Mouse (Mus musculus): ENCODE results near the gene Rhoh. TPM values are rescaled to one million over a fixed set of nuclear protein-coding genes. Genes with fewer than 3 reads are reported as not detected.

Gene Rhoh
- total RNA-seq, 2 experiments from 2014 or later: 0.18 to 0.29 TPM

- DNase-seq: no peak
Measured at GRCm38 (mm10) chr5:65930171-65930570, 69.2 kb downstream of the Rhoh start.

DNA sequence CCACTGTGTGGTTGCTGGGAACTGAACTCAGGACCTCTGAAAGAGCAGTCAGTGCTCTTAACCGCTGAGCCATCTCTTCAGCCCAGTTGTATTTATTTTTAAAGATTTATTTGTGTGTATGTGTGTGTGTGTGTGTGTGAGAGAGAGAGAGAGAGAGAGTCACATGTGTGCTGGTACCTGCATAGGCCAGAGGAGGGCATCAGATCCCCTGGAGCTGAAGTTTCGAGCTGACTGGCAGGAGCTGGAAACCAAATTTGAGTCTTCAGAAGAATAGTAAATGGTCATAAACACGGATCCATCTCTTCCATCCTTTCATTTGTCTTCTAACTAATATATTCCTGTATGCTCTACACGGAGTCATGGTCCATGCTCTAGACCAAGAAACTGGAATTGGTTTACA lies 72.2 kb downstream of the Rhoh start:
- no peak for DNase-seq

DNA sequence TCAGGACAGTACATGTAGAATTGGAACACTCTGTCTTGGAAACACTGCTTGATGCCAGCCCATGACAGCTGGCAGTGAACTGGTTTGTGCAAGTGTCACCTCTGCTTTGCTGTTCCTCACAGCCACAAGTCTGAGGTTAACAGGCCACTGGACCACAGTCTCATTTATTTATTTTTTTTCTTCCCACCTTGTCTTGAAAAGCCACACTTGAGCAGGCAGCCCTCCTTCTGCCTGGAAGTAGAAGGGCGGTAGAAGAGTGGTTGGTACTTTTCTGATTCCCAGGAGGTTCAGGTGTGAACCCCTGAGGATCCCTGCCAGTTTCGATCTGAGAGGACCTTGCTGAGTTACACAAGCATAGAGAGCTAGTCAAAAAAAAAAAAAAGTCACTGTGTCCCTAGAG lies 72.8 kb downstream of the Rhoh start:
- no peak for DNase-seq

GRCm38 (mm10) chr5:65934783-65935182 lies 73.8 kb downstream of the Rhoh start, which contains the start of gene Chrna9:
TSS of gene Chrna9 (plus strand) at chr5:65934921.
- no peak for DNase-seq

DNA sequence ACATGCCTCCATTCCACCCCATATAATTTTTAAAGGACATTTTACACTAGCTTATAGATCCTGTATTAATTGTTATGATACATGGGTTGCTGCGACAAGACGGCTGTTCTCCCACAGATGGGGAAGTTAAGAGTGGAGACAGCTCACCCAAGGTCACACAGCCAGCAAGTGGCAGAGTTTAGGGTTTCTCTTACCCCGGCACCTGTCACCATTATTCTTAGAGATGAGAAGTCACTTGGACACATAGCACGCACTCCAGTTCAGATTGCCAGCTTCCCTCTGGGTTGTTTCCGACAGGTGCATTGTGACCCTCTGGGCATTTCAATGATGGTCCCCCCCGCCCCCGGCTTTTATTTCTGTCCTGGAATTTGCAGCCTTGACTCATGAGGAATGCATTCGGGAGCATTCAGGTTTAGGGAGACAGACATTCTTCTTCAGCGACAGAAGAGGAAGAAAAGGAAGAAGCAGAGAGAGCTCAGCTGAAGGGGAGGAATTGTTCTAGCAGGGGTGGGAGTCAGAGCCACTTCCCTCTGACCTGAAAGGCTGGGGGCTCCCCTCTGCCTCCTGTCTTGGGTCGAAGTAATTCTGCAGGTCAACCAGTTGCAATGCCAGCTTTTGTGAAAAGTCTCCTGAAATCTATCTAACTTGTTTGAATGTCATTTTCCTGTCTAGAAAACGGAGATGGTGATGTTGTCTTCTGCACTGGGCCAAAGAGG lies 76.2 kb downstream of the Rhoh start:
- peak; percentile 48 for DNase-seq

DNA sequence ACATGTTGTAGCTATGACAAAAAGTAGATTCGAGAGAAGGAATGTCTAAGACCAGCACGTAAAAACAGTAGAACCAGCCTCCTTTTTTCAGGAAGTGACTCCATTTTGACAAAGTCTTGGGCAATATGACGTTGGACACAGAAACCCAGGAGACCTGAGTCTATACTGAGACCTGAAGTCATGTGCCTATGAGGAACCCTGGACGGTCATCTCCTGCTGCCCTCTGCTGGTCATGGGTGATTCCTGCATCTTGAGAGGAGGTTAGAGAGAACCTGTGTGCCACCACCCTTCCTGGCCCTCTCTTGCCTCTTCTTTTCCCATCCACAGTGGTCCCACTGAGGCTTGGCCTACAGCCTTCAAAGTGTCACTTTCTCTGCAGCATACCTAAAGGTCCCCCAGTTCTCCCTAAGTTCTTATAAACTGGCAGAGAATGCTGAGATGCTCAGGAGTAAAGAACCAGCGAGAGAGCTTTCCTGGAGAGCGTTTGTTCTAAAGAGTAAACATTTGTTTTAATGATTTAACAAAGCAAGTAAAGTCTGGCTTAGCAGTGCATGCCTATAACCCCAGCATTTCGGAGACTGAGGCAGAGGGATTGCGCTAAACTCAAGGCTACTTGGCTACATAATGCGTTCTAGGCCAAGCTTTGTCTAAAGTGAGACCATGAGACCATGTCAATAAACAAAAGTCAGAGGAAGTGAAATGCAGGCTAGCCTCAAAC lies 77.1 kb downstream of the Rhoh start:
- peak; percentile 53 for DNase-seq

- DNase-seq: no peak
Measured at GRCm38 (mm10) chr5:65941145-65941544, 80.1 kb downstream of the Rhoh start.

Other genes with a start within 250 kb of the Rhoh start
- gene Pds5a, start 162.9 kb upstream of the Rhoh start, total RNA-seq (2021): 10 to 100 TPM; 37.6 to 41.9 TPM
- 1 to 10 TPM; 8.1 to 9.3 TPM for gene N4bp2, start 97.7 kb upstream of the Rhoh start, total RNA-seq (2021)
- gene Chrna9, start 73.7 kb downstream of the Rhoh start, total RNA-seq (2021): 10 to 100 TPM in 1 of 2 experiments, 1 to 10 TPM in 1; 5.4 to 11.4 TPM
- gene 9130230L23Rik, start 143.1 kb downstream of the Rhoh start, total RNA-seq (2021): not detected